Mouse (Mus musculus): ENCODE results near the gene Tub. TPM values are rescaled to one million over a fixed set of nuclear protein-coding genes. Genes with fewer than 3 reads are reported as not detected.

The Tub gene
- 0.59 TPM for total RNA-seq (2023)

DNA sequence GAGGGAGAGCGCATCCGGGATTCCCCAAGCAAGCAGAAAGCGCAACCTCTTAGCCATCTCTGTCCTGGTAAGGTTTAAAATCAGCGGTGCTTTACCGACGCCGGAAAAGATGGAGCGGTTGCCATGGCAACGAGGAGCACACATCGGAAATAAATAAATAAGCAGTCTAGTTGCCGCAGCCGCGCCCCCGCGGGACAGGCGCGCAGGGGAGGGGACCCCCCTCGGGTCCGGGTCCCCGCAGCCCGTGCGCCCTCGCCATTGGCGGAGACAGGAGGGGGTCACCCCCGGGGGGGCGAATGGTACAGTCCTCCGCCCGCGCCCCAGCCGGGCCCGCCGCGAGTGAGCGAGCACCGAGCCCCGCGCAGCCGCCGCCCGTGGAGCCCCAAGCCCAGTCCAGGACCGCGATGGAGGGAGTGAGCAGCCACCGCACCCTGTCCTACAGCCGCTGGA is at the start of gene Tub:
Tub (plus strand) TSS at position 27 of the 450 bp plus-strand sequence.

GRCm38 (mm10) chr7:108929726-108930393 is 20.3 kb upstream of the Tub start, which contains the start of gene Nlrp10:
Nlrp10 (minus strand) TSS chr7:108930178.

DNA sequence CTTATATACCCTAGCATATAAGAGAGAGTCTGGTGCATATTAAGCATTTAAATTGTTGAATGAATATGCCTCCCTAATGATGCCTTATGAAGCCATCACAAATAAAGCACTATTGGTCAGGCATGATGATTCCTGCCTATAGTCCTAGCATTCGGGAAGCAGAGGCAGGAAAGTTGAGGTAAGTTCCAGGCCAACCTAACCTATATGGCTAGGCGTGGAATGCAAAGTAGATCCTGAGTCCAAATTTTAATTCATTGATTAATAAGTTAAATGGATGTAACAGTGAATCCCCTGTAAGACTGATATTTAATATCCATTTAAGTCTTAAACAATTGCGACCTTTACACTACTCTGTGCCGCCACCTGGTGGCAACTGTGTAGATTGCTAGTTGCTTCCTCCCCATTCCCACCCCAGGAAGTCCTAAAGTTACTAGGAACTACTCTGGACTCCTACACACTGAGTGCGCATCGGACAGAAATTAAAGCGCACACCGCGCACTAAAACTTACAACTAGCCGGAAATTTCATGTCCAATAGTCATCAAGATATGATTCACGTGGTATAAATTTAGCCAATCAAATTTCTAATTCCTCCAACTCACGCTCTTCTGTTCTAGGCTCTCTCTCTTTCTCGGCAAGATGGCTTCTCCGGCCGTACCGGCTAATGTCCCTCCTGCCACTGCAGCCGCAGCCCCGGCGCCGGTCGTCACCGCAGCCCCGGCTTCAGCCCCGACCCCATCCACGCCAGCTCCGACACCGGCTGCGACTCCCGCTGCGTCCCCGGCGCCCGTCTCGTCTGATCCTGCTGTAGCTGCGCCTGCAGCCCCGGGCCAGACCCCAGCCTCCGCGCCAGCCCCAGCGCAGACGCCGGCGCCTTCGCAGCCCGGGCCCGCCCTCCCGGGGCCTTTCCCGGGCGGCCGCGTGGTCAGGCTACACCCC is 16.1 kb upstream of the Tub start, which contains the start of gene Eif3f:
Eif3f (plus strand) TSS at position 624 of the 938 bp plus-strand sequence.

GRCm38 (mm10) chr7:109083113-109083812 is 133.1 kb downstream of the Tub start, which contains the start of gene Ric3:
Ric3 (minus strand) TSS chr7:109083331.

Other genes starting within 250 kb of the Tub start
- gene Olfr512, start 237.0 kb upstream of the Tub start, total RNA-seq (2023), result not detected
- gene Olfr513, start 199.4 kb upstream of the Tub start, total RNA-seq (2023), result not detected
- not detected for gene Olfr514, start 124.3 kb upstream of the Tub start, total RNA-seq (2023)
- not detected for gene Olfr516, start 99.8 kb upstream of the Tub start, total RNA-seq (2023)
- not detected for gene Olfr517, start 78.0 kb upstream of the Tub start, total RNA-seq (2023)
- not detected for gene Olfr518, start 65.3 kb upstream of the Tub start, total RNA-seq (2023)
- gene Olfr519, start 55.9 kb upstream of the Tub start, total RNA-seq (2023), result not detected
- 0.41 TPM for gene Nlrp10, start 20.2 kb upstream of the Tub start, total RNA-seq (2023)
- gene Eif3f, start 15.9 kb upstream of the Tub start, total RNA-seq (2023), result 255 TPM
- not detected for gene Ric3, start 133.0 kb downstream of the Tub start, total RNA-seq (2023)
- not detected for gene Lmo1, start 224.9 kb downstream of the Tub start, total RNA-seq (2023)

Data from CD4-positive naive resting alpha-beta T cell, adult 76 days (primary cell).